Mouse (Mus musculus) myocyte (in vitro differentiated cells): ENCODE data around the gene Zcchc18. TPM values are rescaled to one million over a fixed set of nuclear protein-coding genes. Genes with fewer than 3 reads are reported as not detected.
"Not testable (repeated sequence)": the region's sequence is repeated elsewhere in the genome, so short reads cannot be mapped to it uniquely, and the experiment has no call there.

Experiments
- H3K27me3 ChIP-seq: one replicate; pipeline ENCODE4 v1.6.1; 2011; ENCODE audit not compliant: control insufficient read depth, insufficient read depth, insufficient read length
- H3K36me3 ChIP-seq: one replicate; pipeline ENCODE4 v1.6.1; 2011; ENCODE audit not compliant: control insufficient read depth, insufficient read depth
- H3K4me2 ChIP-seq: one replicate; pipeline ENCODE4 v1.6.1; 2011; ENCODE audit warnings: low read depth, control low read depth
- H3K4me3 ChIP-seq: one replicate; pipeline ENCODE4 v1.5.1; 2011; ENCODE audit warnings: mild to moderate bottlenecking, control low read depth, moderate library complexity
- H3K79me2 ChIP-seq: one replicate; pipeline ENCODE4 v1.6.1; 2011; ENCODE audit not compliant: control insufficient read depth, insufficient read depth
- H3ac ChIP-seq: one replicate; pipeline ENCODE4 v1.6.1; 2011; ENCODE audit not compliant: control insufficient read depth, insufficient read length
- CEBPB ChIP-seq: IDR thresholded peaks from 2 replicates; pipeline ENCODE4 v1.6.1; 2011; ENCODE audit warnings: mild to moderate bottlenecking, moderate library complexity; ENCODE audit not compliant: poor library complexity, insufficient read depth, severe bottlenecking
- E2F4 ChIP-seq: IDR thresholded peaks from one replicate; pipeline ENCODE4 v1.6.1; 2011; ENCODE audit warnings: mild to moderate bottlenecking, control low read depth, moderate library complexity; ENCODE audit not compliant: insufficient read depth
- MAX ChIP-seq: IDR thresholded peaks from one replicate; pipeline ENCODE4 v1.6.1; 2011; ENCODE audit warnings: low read depth, mild to moderate bottlenecking, control low read depth
- MYOD1 ChIP-seq, 3 experiments: IDR thresholded peaks; one replicate each; pipeline ENCODE4 v1.6.1; 2011; ENCODE audit warnings: control low read depth in 2 of 3, low read depth in 2 of 3, mild to moderate bottlenecking in 2 of 3, moderate library complexity in 1 of 3; ENCODE audit not compliant: insufficient read length in 2 of 3, control insufficient read depth in 1 of 3
- MYOG ChIP-seq, 3 experiments: IDR thresholded peaks; one replicate each; pipeline ENCODE4 v1.6.1; 2011; ENCODE audit warnings: control low read depth in 2 of 3, low read depth in 2 of 3, mild to moderate bottlenecking in 2 of 3; ENCODE audit not compliant: insufficient read length in 2 of 3, control insufficient read depth in 1 of 3, insufficient read depth in 1 of 3
- POLR2A ChIP-seq: IDR thresholded peaks from one replicate; pipeline ENCODE4 v1.6.1; 2011; ENCODE audit warnings: low read depth, mild to moderate bottlenecking, control low read depth, moderate library complexity; ENCODE audit not compliant: insufficient read length
- POLR2AphosphoS2 ChIP-seq: IDR thresholded peaks from one replicate; pipeline ENCODE4 v1.6.1; 2011; ENCODE audit warnings: low read depth, control low read depth; ENCODE audit not compliant: insufficient read length
- REST ChIP-seq: IDR thresholded peaks from one replicate; pipeline ENCODE4 v1.6.1; 2011; ENCODE audit warnings: mild to moderate bottlenecking, control low read depth, moderate library complexity; ENCODE audit not compliant: insufficient read depth, insufficient read length
- SRF ChIP-seq: IDR thresholded peaks from one replicate; pipeline ENCODE4 v1.6.1; 2011; ENCODE audit warnings: low read depth; ENCODE audit not compliant: control insufficient read depth, insufficient read length
- TCF12 ChIP-seq: IDR thresholded peaks from one replicate; pipeline ENCODE4 v1.6.1; 2011; ENCODE audit warnings: mild to moderate bottlenecking, control low read depth; ENCODE audit not compliant: poor library complexity, insufficient read depth, severe bottlenecking
- TCF3 ChIP-seq: IDR thresholded peaks from one replicate; pipeline ENCODE4 v1.6.1; 2011; ENCODE audit warnings: low read depth, control low read depth; ENCODE audit not compliant: insufficient read length
- USF1 ChIP-seq: IDR thresholded peaks from one replicate; pipeline ENCODE4 v1.6.1; 2011; ENCODE audit warnings: low read depth, mild to moderate bottlenecking, control low read depth, moderate library complexity
- polyA plus RNA-seq: library from polyadenylated mRNA; unstranded; fragments of >200 nt; fragmentation: generic; extraction: Trizol; gene quantifications from one replicate; pipeline ENCODE4 v1.2.1, GENCODE M21; 2012; ENCODE audit warnings: missing spikeins

Zcchc18 gene
- 0.01 TPM for polyA plus RNA-seq

GRCm38 (mm10) chrX:136992978-136993547, at the start of gene Zcchc18:
Gene Zcchc18, plus strand, starts transcription at chrX:136993155.
- Histone ChIP-seq H3K27me3 (no peaks in the 10 kb centered on the region), H3K4me2 (no peak within 1 kb of the TSS), H3K36me3 (no peaks in the 10 kb centered on the region), H3K4me3 (no peak within 1 kb of the TSS), H3K79me2 (no peaks in the 10 kb centered on the region), H3ac (no peak within 1 kb of the TSS)
- no peak for TF ChIP-seq POLR2AphosphoS2
- no peak for TF ChIP-seq SRF
- no peak for TF ChIP-seq TCF3
- TF ChIP-seq MAX = no peak
- no peak for TF ChIP-seq CEBPB
- no peak for TF ChIP-seq MYOG (IDR thresholded peaks at IDR 0.05; ENCODE audit: control insufficient read depth in 1 of 3, insufficient read depth in 1 of 3, insufficient read length in 2 of 3, low read depth in 2 of 3)
- no peak for TF ChIP-seq POLR2A
- TF ChIP-seq USF1 = no peak

- not testable (repeated sequence) for H3K27me3 ChIP-seq, H3K4me3 ChIP-seq, H3K36me3 ChIP-seq, H3K79me2 ChIP-seq, H3K4me2 ChIP-seq, H3ac ChIP-seq
These were observed 35.2 kb upstream of the Zcchc18 start for GRCm38 (mm10) chrX:136957583-136958279.

- not testable (repeated sequence) for H3K79me2 ChIP-seq, H3ac ChIP-seq, H3K4me3 ChIP-seq, H3K36me3 ChIP-seq, H3K27me3 ChIP-seq, H3K4me2 ChIP-seq
These were observed 34.7 kb upstream of the Zcchc18 start for GRCm38 (mm10) chrX:136958300-136958699.

- Histone ChIP-seq H3ac (no peak overlapping the region), H3K27me3 (no peaks in the 10 kb centered on the region), H3K4me2 (no peak overlapping the region), H3K36me3 (no peaks in the 10 kb centered on the region), H3K4me3 (no peak overlapping the region), H3K79me2 (no peaks in the 10 kb centered on the region)
- no peak for TF ChIP-seq TCF3
- no peak for TF ChIP-seq MYOD1 (IDR thresholded peaks at IDR 0.05; ENCODE audit: control insufficient read depth in 1 of 3, insufficient read length in 2 of 3, low read depth in 2 of 3)
- no peak for TF ChIP-seq USF1
- TF ChIP-seq POLR2A = no peak
- no peak for TF ChIP-seq MYOG (IDR thresholded peaks at IDR 0.05; ENCODE audit: control insufficient read depth in 1 of 3, insufficient read depth in 1 of 3, insufficient read length in 2 of 3, low read depth in 2 of 3)
- no peak for TF ChIP-seq TCF12
- TF ChIP-seq MAX = no peak
- no peak for TF ChIP-seq SRF
- no peak for TF ChIP-seq E2F4
- no peak for TF ChIP-seq CEBPB
- no peak for TF ChIP-seq REST
- TF ChIP-seq POLR2AphosphoS2 = no peak
These were observed 33.3 kb upstream of the Zcchc18 start for GRCm38 (mm10) chrX:136959688-136960087.

- H3K4me2 ChIP-seq, H3K4me3 ChIP-seq, H3K36me3 ChIP-seq, H3K79me2 ChIP-seq, H3ac ChIP-seq, H3K27me3 ChIP-seq: not testable (repeated sequence)
These were observed 17.6 kb upstream of the Zcchc18 start, which contains the start of gene Tmsb15b2 for GRCm38 (mm10) chrX:136975397-136975796. Gene Tmsb15b2, minus strand, starts transcription at chrX:136975497.

GRCm38 (mm10) chrX:136976424-136977084, 16.4 kb upstream of the Zcchc18 start, which contains the start of the genes Tmsb15l and Tmsb15b1:
Gene Tmsb15l, minus strand, starts transcription at chrX:136976869.
Gene Tmsb15b1, minus strand, starts transcription at chrX:136976874.
- Histone ChIP-seq H3K27me3 (no peaks in the 10 kb centered on the region), H3K4me2 (no peak within 1 kb of the TSS), H3ac (no peak within 1 kb of the TSS), H3K36me3 (no peaks in the 10 kb centered on the region), H3K4me3 (no peak within 1 kb of the TSS), H3K79me2 (no peaks in the 10 kb centered on the region)
- TF ChIP-seq E2F4 = no peak
- no peak for TF ChIP-seq REST
- no peak for TF ChIP-seq MYOG (IDR thresholded peaks at IDR 0.05; ENCODE audit: control insufficient read depth in 1 of 3, insufficient read depth in 1 of 3, insufficient read length in 2 of 3, low read depth in 2 of 3)
- no peak for TF ChIP-seq TCF12
- TF ChIP-seq POLR2A = no peak
- TF ChIP-seq SRF = no peak
- no peak for TF ChIP-seq CEBPB
- TF ChIP-seq USF1 = no peak
- TF ChIP-seq POLR2AphosphoS2 = no peak
- no peak for TF ChIP-seq MYOD1 (IDR thresholded peaks at IDR 0.05; ENCODE audit: control insufficient read depth in 1 of 3, insufficient read length in 2 of 3, low read depth in 2 of 3)
